Mouse (Mus musculus) inflammation-experienced regulatory T-cells, adult 6 months (primary cell): ENCODE measurements around the gene Ccdc113. TPM values are rescaled to one million over a fixed set of nuclear protein-coding genes. Genes with fewer than 3 reads are reported as not detected.
A peak's percentile ranks its signal among the peaks of the same experiment; 100 is the strongest.

ENCODE experiments used
- ATAC-seq: one replicate; pipeline ENCODE4 v1.8.0; 2017
- polyA plus RNA-seq, 3 experiments: library from polyadenylated mRNA; unstranded; fragments of 100-300 nt; shearing (Covaris generic); gene quantifications; one replicate each; pipeline ENCODE4 v1.2.1; 2017

The Ccdc113 gene
- polyA plus RNA-seq: not detected

DNA sequence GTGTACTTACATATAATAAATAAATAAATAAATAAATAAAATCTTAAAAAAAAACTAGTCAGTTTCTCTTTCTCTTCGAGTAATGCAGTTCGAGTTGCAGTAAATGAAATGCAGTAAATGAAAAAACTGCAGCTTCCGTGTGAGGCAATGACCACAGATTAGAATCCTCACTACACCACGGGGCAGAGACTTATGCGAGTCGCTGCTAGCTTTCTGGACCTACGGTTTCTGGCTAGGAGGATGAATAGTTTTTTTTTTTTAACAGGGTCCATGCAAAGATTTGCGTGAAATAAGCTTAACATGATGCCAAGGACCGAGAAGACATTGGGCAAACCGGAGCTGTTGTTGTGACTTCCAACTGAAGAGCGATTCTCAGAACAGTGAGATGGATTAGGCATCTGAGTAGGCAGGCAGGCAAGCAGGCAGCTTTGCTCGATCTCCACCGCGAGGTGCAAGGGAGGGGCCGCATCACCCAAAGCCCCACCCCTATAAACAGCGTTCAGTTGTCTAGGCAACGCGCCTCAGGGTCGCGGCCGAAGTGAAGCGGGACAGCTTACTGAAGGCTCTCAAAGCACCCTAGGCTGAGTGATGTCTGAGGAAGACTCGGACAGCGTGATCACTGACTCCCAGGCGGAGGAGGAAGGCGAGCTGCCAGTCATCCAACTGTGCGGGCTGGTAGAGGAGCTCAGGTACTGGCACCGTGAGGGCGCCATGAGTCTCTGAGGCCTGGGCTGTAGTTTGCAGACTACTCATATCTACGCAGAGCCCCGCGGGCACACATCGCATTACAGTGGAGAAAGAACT lies at the start of gene Ccdc113:
Gene Ccdc113, plus strand, starts transcription at position 502 of the 804 bp plus-strand sequence.
- no peak for ATAC-seq

GRCm38 (mm10) chr8:95487800-95488697 lies 45.8 kb upstream of the Ccdc113 start:
- ATAC-seq: peak; percentile 5

- peak; percentile 95 for ATAC-seq
These were observed 45.1 kb upstream of the Ccdc113 start for GRCm38 (mm10) chr8:95488698-95489332.

GRCm38 (mm10) chr8:95490006-95490405 lies 43.9 kb upstream of the Ccdc113 start, which contains the start of gene Csnk2a2:
TSS of gene Csnk2a2 (minus strand) at chr8:95490039.
- ATAC-seq: no peak

DNA sequence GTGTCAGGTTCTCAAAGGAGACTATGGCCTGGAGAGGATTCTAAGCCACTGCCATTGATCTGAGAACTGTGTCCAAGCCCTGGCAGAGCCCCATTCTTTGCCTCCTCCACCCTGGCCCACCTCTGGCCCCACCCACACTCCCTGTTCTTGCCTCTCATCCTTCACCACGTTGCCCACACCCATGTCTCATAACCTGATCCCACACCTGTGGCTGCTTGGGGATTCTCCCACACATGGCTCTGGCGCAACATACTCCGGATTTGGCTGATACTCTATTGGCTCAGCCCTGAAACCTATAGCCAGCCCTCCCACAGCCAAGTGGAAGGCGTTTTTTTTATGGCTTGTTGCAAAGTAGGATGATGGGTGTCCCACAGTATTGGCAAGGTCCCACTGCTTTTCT lies 41.8 kb upstream of the Ccdc113 start:
- ATAC-seq: no peak

- no peak for ATAC-seq
These were observed 38.4 kb upstream of the Ccdc113 start for GRCm38 (mm10) chr8:95495444-95495843.

GRCm38 (mm10) chr8:95496420-95496819 lies 37.5 kb upstream of the Ccdc113 start:
- no peak for ATAC-seq

- ATAC-seq: no peak
These were observed 36.1 kb upstream of the Ccdc113 start for GRCm38 (mm10) chr8:95497821-95498220.

DNA sequence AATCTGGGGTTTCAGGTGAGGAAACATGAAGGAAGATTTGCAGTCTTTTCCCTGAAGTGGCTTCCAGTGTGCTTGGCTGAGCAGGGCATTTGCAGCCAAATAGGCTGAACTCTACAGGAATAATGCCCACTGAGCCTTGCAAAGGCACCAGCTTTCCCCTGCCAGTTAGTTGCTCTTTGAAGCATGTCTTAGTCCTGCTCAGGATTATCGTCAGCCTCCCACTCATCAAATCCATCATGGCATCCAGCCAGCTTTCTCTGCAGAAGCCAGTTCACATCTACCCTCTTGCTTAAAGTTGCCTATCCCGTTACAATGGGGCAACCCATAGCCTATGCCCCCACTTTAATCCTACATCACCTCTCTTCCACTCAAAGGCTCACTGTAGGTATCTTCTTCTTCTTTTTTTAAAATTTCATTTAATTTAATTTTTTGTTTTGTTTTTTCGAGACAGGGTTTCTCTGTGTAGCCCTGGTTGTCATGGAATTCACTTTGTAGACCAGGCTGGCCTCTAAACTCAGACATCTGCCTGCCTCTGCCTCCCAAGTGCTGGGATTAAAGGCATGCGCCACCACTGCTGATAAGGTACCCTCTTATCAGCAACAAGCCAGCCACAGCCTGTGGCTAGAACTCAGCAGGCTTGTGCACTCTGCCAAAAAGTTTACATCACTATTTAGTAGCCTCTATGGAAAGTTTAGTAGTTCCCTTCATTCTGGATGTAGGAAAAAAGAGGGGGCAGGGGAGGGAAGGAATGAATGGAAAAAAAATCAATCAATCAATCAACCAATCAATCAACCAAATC lies 34.4 kb upstream of the Ccdc113 start:
- ATAC-seq: no peak

DNA sequence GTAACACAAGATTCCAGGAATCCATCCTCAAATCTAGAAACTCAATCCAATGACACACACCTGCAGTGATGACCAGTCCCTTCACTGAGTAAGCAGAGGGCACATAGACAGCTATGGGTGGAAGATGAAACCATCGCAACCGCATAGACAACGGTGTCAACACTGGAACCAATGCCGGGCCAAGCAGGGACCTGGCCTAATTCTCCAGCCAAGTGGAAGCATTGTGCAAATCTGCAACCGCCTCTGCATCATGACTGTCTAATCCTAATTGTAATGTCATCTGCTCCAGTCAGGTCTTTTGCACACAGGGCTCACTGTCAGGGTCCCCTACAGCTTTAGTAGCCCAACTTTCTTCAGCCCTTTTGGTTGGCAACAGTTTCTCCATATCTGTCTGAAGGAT lies 33.4 kb upstream of the Ccdc113 start:
- no peak for ATAC-seq

DNA sequence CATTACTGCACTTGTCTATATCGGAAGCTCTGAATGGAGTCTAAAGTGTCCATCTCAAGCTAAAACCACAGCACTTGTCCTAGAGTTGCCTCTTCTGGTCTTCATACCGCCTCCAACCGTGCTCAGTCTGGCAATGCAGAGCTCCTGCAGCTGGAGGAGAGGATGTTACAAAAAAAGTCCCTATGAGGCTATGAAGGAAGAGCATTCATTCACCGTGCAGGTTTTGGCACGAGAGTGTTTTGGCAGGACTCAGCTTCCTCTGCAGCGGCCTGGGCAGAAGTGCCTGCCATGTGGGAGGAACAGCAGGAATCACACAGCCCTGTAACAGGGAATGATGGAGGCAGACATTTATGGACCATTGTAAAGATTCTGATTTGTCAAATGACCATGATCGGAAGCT lies 31.5 kb upstream of the Ccdc113 start:
- no peak for ATAC-seq

- no peak for ATAC-seq
These were observed 29.1 kb upstream of the Ccdc113 start for GRCm38 (mm10) chr8:95504835-95505234.

DNA sequence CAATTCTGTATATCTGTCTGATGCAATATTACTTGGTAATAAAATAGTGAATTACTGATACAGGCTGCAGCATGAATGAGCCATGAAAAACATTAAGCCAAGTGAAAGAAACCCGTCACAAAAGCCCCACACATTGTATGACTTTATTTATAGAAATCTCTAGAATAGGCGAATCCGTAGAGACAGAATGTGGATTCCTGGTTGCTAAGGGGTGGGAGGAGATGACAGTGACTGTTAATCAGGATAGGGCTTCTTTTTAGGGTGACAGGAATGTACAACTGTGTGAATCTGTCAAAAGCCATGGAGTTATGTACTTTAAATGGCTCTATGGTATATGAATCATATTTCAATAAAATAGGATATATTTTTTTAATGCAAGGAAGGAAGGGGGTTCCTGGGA lies 28.3 kb upstream of the Ccdc113 start:
- no peak for ATAC-seq

GRCm38 (mm10) chr8:95506245-95506644 lies 27.6 kb upstream of the Ccdc113 start:
- ATAC-seq: no peak

- ATAC-seq: no peak
These were observed 21.6 kb upstream of the Ccdc113 start for GRCm38 (mm10) chr8:95512257-95512656.

DNA sequence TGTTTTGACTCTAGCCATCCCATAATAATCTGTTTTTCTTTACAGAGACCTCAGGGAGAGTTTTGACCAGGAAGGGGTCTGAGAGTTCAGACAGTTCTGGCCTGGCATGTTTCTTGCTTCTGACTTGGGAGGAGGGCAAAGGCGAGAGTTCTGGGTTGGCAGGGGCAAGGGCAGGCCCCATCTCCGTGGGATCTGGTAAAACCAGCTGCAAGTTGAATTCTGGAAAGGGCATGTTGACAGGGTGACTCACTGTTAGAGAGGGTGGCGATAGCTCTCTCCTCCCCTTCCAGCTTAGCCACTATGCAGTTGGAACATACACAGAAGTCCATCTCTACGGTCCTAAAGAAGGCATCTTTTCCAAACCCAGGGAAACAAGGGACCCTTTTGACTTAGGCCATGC lies 20.7 kb upstream of the Ccdc113 start:
- no peak for ATAC-seq

DNA sequence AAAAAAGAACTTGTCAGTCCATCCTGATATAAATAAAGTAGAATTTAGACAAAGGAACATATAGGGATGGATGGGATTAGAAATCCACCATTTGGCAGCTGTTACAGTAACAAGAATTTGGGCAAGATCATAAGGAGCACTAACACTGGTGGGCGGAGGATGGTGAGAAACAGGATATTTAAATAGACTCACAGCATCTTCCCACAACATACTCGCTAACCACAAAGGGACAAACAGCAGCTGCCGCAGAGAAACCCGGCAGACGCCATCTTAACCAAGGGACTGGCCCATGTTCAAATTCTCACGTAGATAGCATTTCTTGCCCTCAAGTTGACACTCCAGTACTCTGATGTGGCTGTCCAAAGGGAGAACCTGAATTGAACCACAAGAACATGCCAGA lies 17.0 kb upstream of the Ccdc113 start:
- no peak for ATAC-seq

DNA sequence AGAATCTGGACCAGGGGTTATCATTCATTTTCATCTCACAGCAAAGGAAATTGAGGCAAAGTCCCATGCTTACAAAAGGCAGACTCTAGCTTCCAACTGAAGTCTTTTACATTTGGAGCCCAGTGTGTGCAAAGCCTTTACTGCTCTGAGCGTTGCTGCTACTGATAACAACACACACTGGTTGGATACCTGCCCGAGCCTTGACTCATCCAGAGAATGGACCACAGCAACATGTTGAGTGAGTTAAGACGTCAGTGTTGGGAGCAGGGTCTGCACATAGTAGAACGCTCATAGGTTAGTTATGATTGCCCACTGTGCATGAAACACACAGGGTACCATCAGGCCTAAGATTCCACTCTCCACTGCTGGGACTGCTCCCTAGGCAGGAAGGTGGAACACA lies 9.9 kb upstream of the Ccdc113 start:
- ATAC-seq: no peak

DNA sequence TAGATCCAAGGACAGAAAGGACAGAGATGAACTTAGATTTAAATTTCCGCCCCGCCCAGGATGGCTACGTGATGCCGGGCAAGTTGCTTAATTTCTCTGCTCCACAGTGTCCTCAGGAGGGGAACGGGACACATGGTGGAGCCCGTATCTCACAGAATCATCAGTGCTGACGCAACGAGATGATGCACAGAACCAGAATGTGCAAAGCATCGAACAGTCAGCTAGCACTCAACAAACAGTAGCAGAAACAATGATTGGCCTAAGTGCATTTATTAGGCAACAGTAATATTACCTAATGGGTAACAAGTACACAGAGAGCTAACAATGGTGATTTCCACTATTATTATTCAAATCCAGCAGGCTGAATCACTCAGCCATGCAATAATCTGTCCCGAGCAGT lies 5.7 kb upstream of the Ccdc113 start:
- no peak for ATAC-seq

DNA sequence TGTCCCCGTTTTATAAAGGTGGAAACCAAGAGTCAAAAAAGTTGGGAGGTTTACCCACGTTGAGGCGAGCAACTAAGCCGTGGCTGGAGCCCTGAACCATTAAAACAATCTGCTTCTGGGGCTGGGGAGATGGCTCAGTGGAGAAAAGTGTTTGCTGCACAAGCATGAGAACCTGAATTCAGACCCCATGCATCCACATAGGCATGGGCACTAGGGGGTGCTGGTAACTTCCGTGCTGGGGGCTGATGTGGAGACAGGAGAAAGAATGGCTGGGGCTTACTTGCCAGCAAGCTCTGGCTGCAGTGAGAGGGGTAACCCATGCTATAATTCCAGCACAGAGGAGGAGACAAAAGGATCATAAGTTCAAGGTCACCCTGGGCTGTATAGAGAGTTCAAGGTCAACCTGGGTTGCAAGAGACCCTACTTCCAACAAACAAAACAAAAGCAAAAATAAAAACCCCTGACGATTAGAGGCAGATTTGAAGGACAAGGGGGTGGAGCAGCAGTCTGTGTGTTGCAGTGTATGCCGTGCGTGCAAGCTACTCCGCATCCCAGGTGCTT lies 5.1 kb upstream of the Ccdc113 start:
- ATAC-seq: no peak

GRCm38 (mm10) chr8:95532206-95532605 lies 1.7 kb upstream of the Ccdc113 start:
- ATAC-seq: no peak

DNA sequence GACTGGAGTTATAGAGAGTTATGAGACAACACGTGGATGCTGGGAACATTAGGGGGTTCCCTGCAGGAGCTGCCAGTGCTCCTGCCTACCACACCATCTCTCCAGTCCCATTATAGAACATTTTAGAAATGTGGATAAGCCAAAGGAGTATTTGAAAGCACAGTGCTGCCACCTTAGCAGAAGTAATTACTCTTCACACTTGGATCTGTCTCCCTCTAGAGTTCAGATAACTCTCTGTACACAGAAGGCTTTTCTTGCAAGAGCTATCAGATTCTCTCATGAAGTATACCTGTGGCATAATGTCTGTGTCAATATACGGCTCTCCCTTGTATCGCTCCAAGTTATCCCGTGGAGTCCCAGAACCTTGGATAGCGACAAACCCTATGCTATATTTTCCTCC lies 5.6 kb downstream of the Ccdc113 start:
- ATAC-seq: no peak
